Mouse (Mus musculus): Measurements from ENCODE around the gene Olfr727.

DNA sequence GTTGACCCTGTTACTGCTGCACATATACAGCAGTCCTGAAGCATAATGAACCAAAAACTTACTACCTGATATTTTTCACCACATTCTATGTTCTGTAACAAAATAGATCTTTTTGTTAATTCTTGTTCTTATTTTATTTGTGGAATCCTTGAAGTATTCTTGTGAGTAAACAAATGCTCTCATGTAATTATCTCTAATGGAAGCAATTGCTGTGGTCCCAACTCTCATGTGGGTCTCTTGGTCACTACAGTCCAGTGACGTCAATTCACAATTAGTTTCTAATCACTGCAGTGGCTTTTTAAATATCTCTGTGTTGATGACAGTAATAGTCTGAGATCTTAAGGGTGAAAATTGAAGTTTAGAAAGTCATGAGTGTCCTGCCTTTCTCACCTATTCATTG is at the start of gene Olfr727:
- TF ChIP-seq CTCF (conservative IDR thresholded peaks at IDR 0.05 in 1 of 2, IDR thresholded peaks at IDR 0.05 in 1 of 2; ENCODE audit: low read depth in 2 of 2, low read length in 2 of 2) (no peak), ZC3H11A (IDR thresholded peaks at IDR 0.05; ENCODE audit: low read depth, low read length) (no peak)

All from CH12.LX (cell line).